Mouse (Mus musculus): ENCODE measurements around the gene Vmn2r14. TPM values are rescaled to one million over a fixed set of nuclear protein-coding genes. Genes with fewer than 3 reads are reported as not detected.
"Not testable (repeated sequence)": the region's sequence is repeated elsewhere in the genome, so short reads cannot be mapped to it uniquely, and the experiment has no call there.

Gene Vmn2r14
- polyA plus RNA-seq (2012), result not detected in 2 replicates

GRCm38 (mm10) chr5:109224608-109225007 is at the start of gene Vmn2r14:
TSS of gene Vmn2r14 (minus strand) at chr5:109224708.
- TF ChIP-seq GATA1 (IDR thresholded peaks at IDR 0.05; ENCODE audit: low read length), result no peak

- not testable (repeated sequence) for TF ChIP-seq GATA1 (IDR thresholded peaks at IDR 0.05; ENCODE audit: low read length)
Measured at GRCm38 (mm10) chr5:109192099-109192498, 32.4 kb downstream of the Vmn2r14 start, which contains the start of gene Vmn2r13. TSS of gene Vmn2r13 (minus strand) at chr5:109192199.

Other genes starting within 250 kb of the Vmn2r14 start
- gene Vmn2r10, start 218.2 kb downstream of the Vmn2r14 start, polyA plus RNA-seq (2012), result not detected in 2 replicates
- not detected in 2 replicates for gene Vmn2r11, start 165.1 kb downstream of the Vmn2r14 start, polyA plus RNA-seq (2012)
- gene Vmn2r12, start 126.8 kb downstream of the Vmn2r14 start, polyA plus RNA-seq (2012), result not detected in 2 replicates
- not detected in 2 replicates for gene Vmn2r13, start 32.5 kb downstream of the Vmn2r14 start, polyA plus RNA-seq (2012)
- not detected in 2 replicates for gene Vmn2r15, start 72.9 kb upstream of the Vmn2r14 start, polyA plus RNA-seq (2012)
- not detected in 2 replicates for gene Vmn2r16, start 105.5 kb upstream of the Vmn2r14 start, polyA plus RNA-seq (2012)
- gene Vmn2r17, start 195.0 kb upstream of the Vmn2r14 start, polyA plus RNA-seq (2012), result not detected in 2 replicates

All from G1E-ER4 (cell line).